Mouse (Mus musculus): ENCODE results near the gene Fancc.

DNA sequence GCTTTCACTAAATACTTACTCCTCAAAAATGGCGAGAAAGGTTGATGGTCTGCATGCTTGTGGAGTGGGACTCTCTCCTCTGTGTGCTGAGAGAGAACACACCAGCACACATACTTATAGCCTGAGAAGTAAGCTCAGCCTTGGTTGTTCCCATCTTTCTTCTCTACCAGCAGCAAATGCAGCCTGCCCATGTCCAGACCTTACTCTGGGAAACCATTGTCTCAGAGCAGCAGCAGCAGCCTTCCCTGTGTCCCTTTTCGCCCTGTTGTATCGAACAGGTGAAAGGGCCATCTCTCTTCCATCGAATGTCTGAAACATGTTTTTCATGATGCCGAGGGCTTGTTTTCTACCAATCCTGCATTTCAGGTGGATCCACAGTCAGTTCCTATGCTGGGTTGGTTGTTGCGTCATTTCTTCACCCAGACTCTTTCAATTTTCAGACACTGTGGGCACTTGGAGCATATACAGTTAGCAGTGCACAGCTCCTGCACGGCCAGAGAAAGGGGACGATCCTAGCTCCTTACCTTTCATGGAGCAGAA lies 246.6 kb downstream of the Fancc start:
- TF ChIP-seq CTCF (IDR thresholded peaks at IDR 0.05; ENCODE audit: low read depth) (no peak), EP300 (IDR thresholded peaks at IDR 0.05; ENCODE audit: low read depth) (no peak)
